Mouse (Mus musculus): ENCODE measurements around the gene Proz.

The Proz gene

GRCm38 (mm10) chr8:13107990-13108638 lies 47.4 kb downstream of the Proz start:
- DNase-seq = no peak

- no peak for DNase-seq
These were observed 48.3 kb downstream of the Proz start for GRCm38 (mm10) chr8:13108967-13109366.

- no peak for DNase-seq
These were observed 48.8 kb downstream of the Proz start for GRCm38 (mm10) chr8:13109416-13109960.

- no peak for DNase-seq
These were observed 51.2 kb downstream of the Proz start for GRCm38 (mm10) chr8:13111917-13112316.

- no peak for DNase-seq
These were observed 52.5 kb downstream of the Proz start for GRCm38 (mm10) chr8:13113232-13113631.

GRCm38 (mm10) chr8:13117096-13117495 lies 56.4 kb downstream of the Proz start:
- no peak for DNase-seq

GRCm38 (mm10) chr8:13118516-13118915 lies 57.8 kb downstream of the Proz start:
- DNase-seq = no peak

GRCm38 (mm10) chr8:13120882-13121665 lies 60.4 kb downstream of the Proz start:
- no peak for DNase-seq

- no peak for DNase-seq
These were observed 62.2 kb downstream of the Proz start for GRCm38 (mm10) chr8:13122887-13123421.

- no peak for DNase-seq
These were observed 64.2 kb downstream of the Proz start for GRCm38 (mm10) chr8:13124897-13125296.
